Mouse (Mus musculus) liver, adult 2 months (tissue): ENCODE measurements around the gene Slc35a5. TPM values are rescaled to one million over a fixed set of nuclear protein-coding genes. Genes with fewer than 3 reads are reported as not detected.
A peak's percentile ranks its signal among the peaks of the same experiment; 100 is the strongest.

Experiments
- DNase-seq: peaks from one replicate; pipeline ENCODE4 v3.0.0-alpha.2; 2011; ENCODE audit warnings: low read depth, low spot score; ENCODE audit errors: extremely low read depth
- H3K27ac ChIP-seq: fragments of 200-500 bp; replicated peaks from 2 replicates; pipeline ENCODE4 v1.5.1; 2012; ENCODE audit warnings: low read depth, mild to moderate bottlenecking, control low read depth, inconsistent platforms, low read length; ENCODE audit not compliant: insufficient read depth
- H3K27me3 ChIP-seq: fragments of 200-500 bp; 2 replicates; pipeline ENCODE4 v1.6.1; 2012; ENCODE audit warnings: mild to moderate bottlenecking, moderate library complexity, low read length, inconsistent platforms; ENCODE audit not compliant: control insufficient read depth, insufficient read depth
- H3K36me3 ChIP-seq: fragments of 200-500 bp; 2 replicates; pipeline ENCODE4 v1.6.1; 2012; ENCODE audit warnings: low read length, inconsistent platforms; ENCODE audit not compliant: control insufficient read depth, insufficient read depth
- H3K4me1 ChIP-seq: fragments of 200-500 bp; 2 replicates; pipeline ENCODE4 v1.6.1; 2011; ENCODE audit warnings: low read length; ENCODE audit not compliant: control insufficient read depth, insufficient read depth
- H3K4me3 ChIP-seq: fragments of 200-500 bp; 2 replicates; pipeline ENCODE4 v1.5.1; 2011; ENCODE audit warnings: low read depth, mild to moderate bottlenecking, control low read depth, low read length, moderate library complexity; ENCODE audit not compliant: insufficient read depth
- H3K79me2 ChIP-seq: fragments of 200-500 bp; 2 replicates; pipeline ENCODE4 v1.6.1; 2012; ENCODE audit warnings: inconsistent platforms, mild to moderate bottlenecking, low read length, moderate library complexity; ENCODE audit not compliant: control insufficient read depth, insufficient read depth
- H3K9ac ChIP-seq: fragments of 200-500 bp; 2 replicates; pipeline ENCODE4 v1.6.1; 2012; ENCODE audit warnings: low read depth, mild to moderate bottlenecking, control low read depth, inconsistent platforms, low read length
- CTCF ChIP-seq: fragments of 200-500 bp; IDR thresholded peaks from 2 replicates; pipeline ENCODE4 v1.5.1; 2011; ENCODE audit warnings: low read depth, low read length, control low read depth
- POLR2A ChIP-seq: fragments of 200-500 bp; IDR thresholded peaks from 2 replicates; pipeline ENCODE4 v1.6.1; 2011; ENCODE audit warnings: low read length, control low read depth; ENCODE audit not compliant: insufficient read depth; ENCODE audit errors: extremely low read depth
- WGBS: fragments of 180-500 bp; shearing (Covaris S2); methylation state at CpG from one replicate; pipeline ENCODE4 v1.1.7; 2018; 5-methylcytosine and 5-hydroxymethylcytosine counted together
- polyA plus RNA-seq: library from polyadenylated mRNA; depleted of rRNA; stranded (reverse); fragments of >200 nt; gene quantifications from 2 replicates; pipeline ENCODE4 v1.2.3, GENCODE M21; 2012
- total RNA-seq: library from RNA; depleted of rRNA; stranded (reverse); fragments of >200 nt; gene quantifications from 2 replicates; pipeline ENCODE4 v1.2.3, GENCODE M21; 2014

Slc35a5 gene
- total and polyA plus RNA-seq, 2 experiments: 10.1 to 13.2 TPM

GRCm38 (mm10) chr16:45108203-45108878, 50.2 kb downstream of the Slc35a5 start:
- no peak overlapping the region for H3K27ac ChIP-seq
- 26% methylated on average over 5 of the region's 5 CpGs for WGBS
- no peak for TF ChIP-seq CTCF
- TF ChIP-seq POLR2A: no peak
- no peaks in the 10 kb centered on the region for H3K27me3 ChIP-seq
- H3K4me3 ChIP-seq: no peak overlapping the region
- H3K79me2 ChIP-seq: no peaks in the 10 kb centered on the region
- DNase-seq: no peak
- no peaks in the 10 kb centered on the region for H3K4me1 ChIP-seq
- H3K36me3 ChIP-seq: no peaks in the 10 kb centered on the region
- no peak overlapping the region for H3K9ac ChIP-seq

- no peaks in the 10 kb centered on the region for H3K4me1 ChIP-seq
- 66% methylated on average over 3 of the region's 3 CpGs for WGBS
- no peak overlapping the region for H3K4me3 ChIP-seq
- no peak for DNase-seq
- H3K9ac ChIP-seq: no peak overlapping the region
- no peaks in the 10 kb centered on the region for H3K27me3 ChIP-seq
- H3K79me2 ChIP-seq: no peaks in the 10 kb centered on the region; the same call in 1 of the 2 replicates
- H3K27ac ChIP-seq: no peak overlapping the region
- TF ChIP-seq POLR2A (no peak), CTCF (no peak)
- H3K36me3 ChIP-seq: no peaks in the 10 kb centered on the region
These were observed 53.5 kb downstream of the Slc35a5 start for GRCm38 (mm10) chr16:45104993-45105392.

GRCm38 (mm10) chr16:45100892-45101291, 57.6 kb downstream of the Slc35a5 start:
- no peaks in the 10 kb centered on the region for H3K36me3 ChIP-seq
- H3K9ac ChIP-seq: no peak overlapping the region
- peak; percentile 5 for DNase-seq
- H3K27ac ChIP-seq: no peak overlapping the region
- TF ChIP-seq POLR2A: no peak
- no peak for TF ChIP-seq CTCF
- no peaks in the 10 kb centered on the region; the same call in 1 of the 2 replicates for H3K79me2 ChIP-seq
- H3K27me3 ChIP-seq: no peaks in the 10 kb centered on the region
- H3K4me1 ChIP-seq: no peaks in the 10 kb centered on the region
- H3K4me3 ChIP-seq: no peak overlapping the region
- 54% methylated on average over 3 of the region's 3 CpGs for WGBS

- H3K4me1 ChIP-seq: no peaks in the 10 kb centered on the region
- WGBS: 76% methylated on average over 6 of the region's 6 CpGs
- no peak overlapping the region for H3K9ac ChIP-seq
- TF ChIP-seq CTCF: no peak
- no peak for TF ChIP-seq POLR2A
- H3K27me3 ChIP-seq: no peaks in the 10 kb centered on the region
- H3K36me3 ChIP-seq: no peaks in the 10 kb centered on the region
- no peak for DNase-seq
- H3K79me2 ChIP-seq: no peaks in the 10 kb centered on the region; the same call in 1 of the 2 replicates
- no peak overlapping the region for H3K27ac ChIP-seq
- no peak overlapping the region for H3K4me3 ChIP-seq
These were observed 59.7 kb downstream of the Slc35a5 start for GRCm38 (mm10) chr16:45098886-45099210.

GRCm38 (mm10) chr16:45098186-45098885, 60.2 kb downstream of the Slc35a5 start:
- H3K4me1 ChIP-seq: no peaks in the 10 kb centered on the region
- no peak for DNase-seq
- no peak overlapping the region for H3K27ac ChIP-seq
- no peak overlapping the region for H3K9ac ChIP-seq
- TF ChIP-seq POLR2A (no peak), CTCF (no peak)
- H3K4me3 ChIP-seq: no peak overlapping the region
- no peaks in the 10 kb centered on the region for H3K27me3 ChIP-seq
- 79% methylated on average over 10 of the region's 10 CpGs for WGBS
- H3K36me3 ChIP-seq: no peaks in the 10 kb centered on the region
- H3K79me2 ChIP-seq: no peaks in the 10 kb centered on the region; the same call in 1 of the 2 replicates

GRCm38 (mm10) chr16:45097467-45097866, 61.0 kb downstream of the Slc35a5 start:
- no peak overlapping the region for H3K4me3 ChIP-seq
- DNase-seq: no peak
- no peak overlapping the region for H3K27ac ChIP-seq
- TF ChIP-seq POLR2A (no peak), CTCF (no peak)
- no peaks in the 10 kb centered on the region for H3K79me2 ChIP-seq
- H3K4me1 ChIP-seq: no peaks in the 10 kb centered on the region
- no peaks in the 10 kb centered on the region for H3K36me3 ChIP-seq
- WGBS: 82% methylated on average over 2 of the region's 2 CpGs
- H3K9ac ChIP-seq: no peak overlapping the region
- no peaks in the 10 kb centered on the region for H3K27me3 ChIP-seq
